Mouse (Mus musculus) C2C12 (cell line): ENCODE data around the gene Nfib.

Source experiments
- CTCF ChIP-seq: IDR thresholded peaks from one replicate; pipeline ENCODE4 v1.5.1; 2011; ENCODE audit not compliant: control insufficient read depth, insufficient read depth, insufficient read length
- FOSL1 ChIP-seq: IDR thresholded peaks from one replicate; pipeline ENCODE4 v1.8.0; 2011; ENCODE audit warnings: mild to moderate bottlenecking, low read length; ENCODE audit not compliant: poor library complexity, insufficient read depth, severe bottlenecking

GRCm38 (mm10) chr4:82683583-82683982 lies 22.0 kb downstream of the Nfib start:
- TF ChIP-seq CTCF: no peak
- TF ChIP-seq FOSL1: no peak
